Mouse (Mus musculus) liver, embryonic 14.5 days (tissue): Measurements from ENCODE around the gene Pcgf2. TPM values are rescaled to one million over a fixed set of nuclear protein-coding genes. Genes with fewer than 3 reads are reported as not detected.

Source experiments
- ATAC-seq: fragments of 200-750 bp; cut with Nextera tagmentation; 2 replicates; pipeline ENCODE4 v1.8.0; 2017; ENCODE audit warnings: moderate number of reproducible peaks, mild to moderate bottlenecking, moderate library complexity; ENCODE audit not compliant: insufficient read depth
- DNase-seq, 3 experiments: peaks; one replicate each; pipeline ENCODE4 v3.0.0-alpha.2; 2012 to 2013; ENCODE audit warnings: low read depth in 3 of 3, low spot score in 3 of 3
- H3K27ac ChIP-seq: fragments of 300-500 bp; sonication (generic); 2 replicates; pipeline ENCODE4 v1.5.1; 2014; ENCODE audit warnings: moderate library complexity, mild to moderate bottlenecking, control low read depth, inconsistent platforms
- H3K27me3 ChIP-seq: fragments of 300-500 bp; sonication (generic); 2 replicates; pipeline ENCODE4 v1.6.1; 2014; ENCODE audit warnings: mild to moderate bottlenecking, low read length, moderate library complexity; ENCODE audit not compliant: control insufficient read depth, insufficient read depth
- H3K36me3 ChIP-seq: fragments of 300-500 bp; sonication (generic); replicated peaks from 2 replicates; pipeline ENCODE4 v1.6.1; 2014; ENCODE audit warnings: low read depth; ENCODE audit not compliant: control insufficient read depth, insufficient read depth
- H3K4me1 ChIP-seq, 2 experiments: fragments of 200-500 bp in 1 of 2; fragments of 300-500 bp in 1 of 2; sonication (generic) in 1 of 2; replicated peaks; 2 replicates each; pipeline ENCODE4 v1.6.1; 2012 to 2014; ENCODE audit warnings: antibody characterized with exemption in 1 of 2, inconsistent platforms in 1 of 2, low read length in 1 of 2; ENCODE audit not compliant: control insufficient read depth in 2 of 2, insufficient read depth in 2 of 2
- H3K4me2 ChIP-seq: fragments of 300-500 bp; sonication (generic); 2 replicates; pipeline ENCODE4 v1.6.1; 2014; ENCODE audit warnings: low read depth, mild to moderate bottlenecking, control low read depth, moderate library complexity
- H3K4me3 ChIP-seq, 2 experiments: fragments of 200-500 bp in 1 of 2; fragments of 300-500 bp in 1 of 2; sonication (generic) in 1 of 2; 2 replicates each; pipeline ENCODE4 v1.5.1; 2012 to 2014; ENCODE audit warnings: low read depth in 2 of 2, low read length in 2 of 2, mild to moderate bottlenecking in 2 of 2, control low read depth in 1 of 2, inconsistent platforms in 1 of 2, moderate library complexity in 1 of 2; ENCODE audit not compliant: insufficient read depth in 1 of 2
- H3K9ac ChIP-seq: fragments of 300-500 bp; sonication (generic); replicated peaks from 2 replicates; pipeline ENCODE4 v1.6.1; 2014; ENCODE audit warnings: mild to moderate bottlenecking, control low read depth, moderate library complexity
- H3K9me3 ChIP-seq: fragments of 300-500 bp; sonication (generic); 2 replicates; pipeline ENCODE4 v1.6.1; 2016; ENCODE audit warnings: low read length, mixed read lengths; ENCODE audit not compliant: control insufficient read depth
- CTCF ChIP-seq: IDR thresholded peaks from 2 replicates; pipeline ENCODE4 v1.5.1; 2016; ENCODE audit warnings: antibody characterized with exemption, low read depth, control low read depth
- EP300 ChIP-seq: IDR thresholded peaks from 2 replicates; pipeline ENCODE4 v1.6.1; 2016; ENCODE audit warnings: antibody characterized with exemption, low read depth
- WGBS: fragments of 180-500 bp; shearing (Covaris S2); extraction: QIAGEN DNeasy Blood & Tissue Kit; methylation state at CpG from one replicate; pipeline ENCODE4 v1.1.7; 2014; ENCODE audit not compliant: insufficient replicate concordance; 5-methylcytosine and 5-hydroxymethylcytosine counted together
- polyA plus RNA-seq, 2 experiments: library from polyadenylated mRNA; depleted of rRNA in 1 of 2; stranded (reverse) in 1 of 2; unstranded in 1 of 2; fragments of >200 nt; fragmentation: Nextera tagmentation in 1 of 2; extraction: Ambion mirVana in 1 of 2; gene quantifications; 2 replicates each; pipeline versions ENCODE4 v1.2.1 to v1.2.3; 2012 to 2014

The Pcgf2 gene
- polyA plus RNA-seq, 2 experiments: 1.5 to 4.4 TPM

- H3K9ac ChIP-seq: no peak overlapping the region
- WGBS: 36% methylated on average over 10 of the region's 10 CpGs
- H3K4me3 ChIP-seq: no peak overlapping the region
- no peaks in the 10 kb centered on the region for H3K27me3 ChIP-seq
- H3K36me3 ChIP-seq: no peaks in the 10 kb centered on the region; the same call in 1 of the 2 replicates
- TF ChIP-seq CTCF (no peak), EP300 (no peak)
- no peak overlapping the region for H3K4me2 ChIP-seq
- H3K9me3 ChIP-seq: no peaks in the 10 kb centered on the region
- no peak for ATAC-seq
- 0 out of 4 replicates have a peak, but pooled peaks cover 0 to 5% of the 10 kb centered on the region in 2 experiments for H3K4me1 ChIP-seq
- no peak for DNase-seq
- H3K27ac ChIP-seq: no peak overlapping the region
Measured at GRCm38 (mm10) chr11:97733689-97734088, 33.4 kb upstream of the Pcgf2 start.

GRCm38 (mm10) chr11:97728730-97729129 lies 28.4 kb upstream of the Pcgf2 start:
- H3K36me3 ChIP-seq: peaks cover 9% of the 10 kb centered on the region
- H3K27me3 ChIP-seq: no peaks in the 10 kb centered on the region
- no peak overlapping the region for H3K9ac ChIP-seq
- no peak for TF ChIP-seq EP300
- H3K4me2 ChIP-seq: no peak overlapping the region
- DNase-seq (no peak), ATAC-seq (no peak)
- WGBS: 58% methylated on average over 7 of the region's 7 CpGs
- no peaks in the 10 kb centered on the region for H3K9me3 ChIP-seq
- 0 out of 4 replicates have a peak, but pooled peaks cover 0 to 2% of the 10 kb centered on the region in 2 experiments for H3K4me1 ChIP-seq
- H3K4me3 ChIP-seq: no peak overlapping the region
- H3K27ac ChIP-seq: no peak overlapping the region

GRCm38 (mm10) chr11:97728311-97728710 lies 28.0 kb upstream of the Pcgf2 start:
- no peaks in the 10 kb centered on the region for H3K27me3 ChIP-seq
- ATAC-seq (no peak), DNase-seq (no peak)
- H3K4me1 ChIP-seq: no peaks in the 10 kb centered on the region
- no peak overlapping the region for H3K9ac ChIP-seq
- H3K9me3 ChIP-seq: no peaks in the 10 kb centered on the region
- TF ChIP-seq EP300 (no peak), CTCF (no peak)
- H3K4me2 ChIP-seq: no peak overlapping the region
- H3K4me3 ChIP-seq: no peak overlapping the region
- H3K36me3 ChIP-seq: peaks cover 9% of the 10 kb centered on the region
- WGBS: 45% methylated on average over 7 of the region's 7 CpGs
- no peak overlapping the region for H3K27ac ChIP-seq

GRCm38 (mm10) chr11:97723709-97724108 lies 23.4 kb upstream of the Pcgf2 start:
- TF ChIP-seq EP300 (no peak), CTCF (no peak)
- H3K27ac ChIP-seq: no peak overlapping the region
- no peak for DNase-seq
- H3K27me3 ChIP-seq: no peaks in the 10 kb centered on the region
- WGBS: 49% methylated on average over 7 of the region's 7 CpGs
- H3K9ac ChIP-seq: no peak overlapping the region
- H3K4me1 ChIP-seq: no peaks in the 10 kb centered on the region
- peak; percentile 47; the same call in 1 of the 2 replicates for ATAC-seq
- H3K4me2 ChIP-seq: no peak overlapping the region
- H3K9me3 ChIP-seq: no peaks in the 10 kb centered on the region; the same call in 1 of the 2 replicates
- no peak overlapping the region for H3K4me3 ChIP-seq
- H3K36me3 ChIP-seq: peaks cover 36% of the 10 kb centered on the region

GRCm38 (mm10) chr11:97721338-97721737 lies 21.0 kb upstream of the Pcgf2 start:
- H3K9ac ChIP-seq: no peak overlapping the region
- no peak overlapping the region for H3K4me2 ChIP-seq
- H3K36me3 ChIP-seq: peaks cover 38% of the 10 kb centered on the region

More at GRCm38 (mm10) chr11:97721338-97721737, 21.0 kb upstream of the Pcgf2 start:
- Histone ChIP-seq H3K9me3 (no peaks in the 10 kb centered on the region; the same call in 1 of the 2 replicates), H3K27me3 (no peaks in the 10 kb centered on the region), H3K4me3 (no peak overlapping the region), H3K4me1 (no peaks in the 10 kb centered on the region), H3K27ac (no peak overlapping the region)
- no peak for ATAC-seq
- TF ChIP-seq CTCF: no peak
- TF ChIP-seq EP300: no peak
- 75% methylated on average over 4 of the region's 4 CpGs for WGBS
- no peak for DNase-seq
